Comparison of ENCODE assay signal across 12 mouse cellular contexts in the genomic region with DNA sequence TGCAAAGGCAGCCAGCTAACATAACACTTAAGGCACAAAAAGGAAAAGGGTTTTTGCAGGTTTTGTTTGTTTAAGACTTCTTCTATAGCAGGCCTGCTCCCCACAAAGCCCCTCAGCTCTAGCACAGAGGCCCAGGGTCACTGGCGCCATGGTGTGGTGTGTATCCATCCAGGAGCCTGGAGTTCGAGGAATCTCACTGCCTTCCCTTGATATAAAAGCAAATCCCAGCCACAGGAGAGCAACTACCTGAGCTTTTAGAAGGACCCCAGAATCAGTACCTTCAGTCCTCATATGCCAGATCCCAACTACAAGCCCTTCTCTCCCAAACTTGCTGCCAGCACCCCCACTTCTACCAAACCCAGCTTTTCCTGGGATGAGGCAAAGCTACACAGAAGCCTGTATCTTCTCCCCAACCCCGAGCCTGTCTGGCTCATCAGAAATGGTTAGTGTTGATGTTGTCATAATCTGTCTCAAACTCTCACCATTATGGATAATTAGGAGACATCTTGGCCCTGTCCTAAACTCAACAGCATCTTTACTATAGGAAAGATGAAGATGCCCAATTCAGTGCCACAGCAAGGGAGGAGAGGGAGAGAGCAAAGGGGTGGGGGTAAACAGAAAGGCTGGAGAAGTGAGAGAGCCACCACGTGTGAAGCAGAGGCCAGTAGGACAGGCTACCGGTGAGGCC. TPM values are rescaled to one million over a fixed set of nuclear protein-coding genes. Genes with fewer than 3 reads are reported as not detected.
A peak's percentile ranks its signal among the peaks of the same experiment; 100 is the strongest.
DNase-seq lines count a peak whose midpoint lies in the region; ATAC-seq and TF ChIP-seq lines count a peak whose summit lies in the region.
"Had no signal": no experiment of that assay in that cellular context is flagged by ENCODE, and none has a peak within 500 bp of the region (broad histone marks: within the 10 kb centered on the region; RNA-seq: fewer than 3 reads in every experiment).

No protein-coding gene starts in this region.

- 0 out of 2 replicates have a peak overlapping the region, but pooled peaks have one; percentile 30 for H3K27ac ChIP-seq in embryonic facial prominence, embryonic 12.5 days
- no peak overlapping the region for H3K27ac ChIP-seq in embryonic facial prominence, embryonic 10.5 days (replicated peaks)
- peak overlapping the region; percentile 92 for H3K27ac ChIP-seq in lung, embryonic 16.5 days (ENCODE audit: low read length)
- H3K27ac ChIP-seq in forebrain, embryonic 16.5 days (ENCODE audit: low read length), result peak overlapping the region; percentile 99
- peak overlapping the region; percentile 37 for H3K27ac ChIP-seq in small intestine, adult 2 months (ENCODE audit: insufficient read depth, low read depth, low read length)
- H3K27ac ChIP-seq: liver, embryonic 12.5 days had no signal

- peaks cover 64% of the 10 kb centered on the region for H3K4me1 ChIP-seq in embryonic facial prominence, embryonic 12.5 days
- peaks cover 48% of the 10 kb centered on the region for H3K4me1 ChIP-seq in embryonic facial prominence, embryonic 10.5 days
- H3K4me1 ChIP-seq in lung, embryonic 16.5 days (replicated peaks; ENCODE audit: control insufficient read depth, insufficient read depth, low read length), result peaks cover 61% of the 10 kb centered on the region
- H3K4me1 ChIP-seq in forebrain, embryonic 16.5 days (replicated peaks; ENCODE audit: control insufficient read depth, insufficient read depth, low read length), result peaks cover 53% of the 10 kb centered on the region
- H3K4me1 ChIP-seq in small intestine, adult 2 months (ENCODE audit: control insufficient read depth, insufficient read depth, insufficient read length, low read length), result peaks cover 20% of the 10 kb centered on the region

- H3K4me2 ChIP-seq in embryonic facial prominence, embryonic 12.5 days (replicated peaks), result no peak overlapping the region
- H3K4me2 ChIP-seq in lung, embryonic 16.5 days (ENCODE audit: low read depth, low read length), result peak overlapping the region; percentile 62
- peak overlapping the region; percentile 81 for H3K4me2 ChIP-seq in forebrain, embryonic 16.5 days (ENCODE audit: low read length)

- no peak for ATAC-seq in embryonic facial prominence, embryonic 12.5 days (ENCODE audit: insufficient number of reproducible peaks, insufficient read depth, low FRiP score, low TSS enrichment)
- peak; percentile 2; the same call in 1 of the 2 replicates for ATAC-seq in lung, embryonic 16.5 days (ENCODE audit: low read depth)
- no peak for ATAC-seq in forebrain, embryonic 16.5 days
- ATAC-seq: liver, embryonic 12.5 days had no signal

- peaks cover 84% of the 10 kb centered on the region for H3K27me3 ChIP-seq in embryonic facial prominence, embryonic 12.5 days
- peaks cover 100% of the 10 kb centered on the region for H3K27me3 ChIP-seq in embryonic facial prominence, embryonic 10.5 days (replicated peaks; ENCODE audit: low read depth, poor library complexity, severe bottlenecking)
- H3K27me3 ChIP-seq in lung, embryonic 16.5 days (ENCODE audit: control insufficient read depth, insufficient read depth, low read depth, low read length), result no peaks in the 10 kb centered on the region
- no peaks in the 10 kb centered on the region for H3K27me3 ChIP-seq in forebrain, embryonic 16.5 days (replicated peaks; ENCODE audit: control insufficient read depth, insufficient read depth, low read length)
- H3K27me3 ChIP-seq in small intestine, adult 2 months (ENCODE audit: control insufficient read depth, insufficient read depth, low read length), result no peaks in the 10 kb centered on the region

- H3K36me3 ChIP-seq in embryonic facial prominence, embryonic 12.5 days, result peaks cover 33% of the 10 kb centered on the region
- H3K36me3 ChIP-seq in embryonic facial prominence, embryonic 10.5 days (replicated peaks), result no peaks in the 10 kb centered on the region
- H3K36me3 ChIP-seq in lung, embryonic 16.5 days (ENCODE audit: control insufficient read depth, insufficient read depth, low read length), result peaks cover 11% of the 10 kb centered on the region
- no peaks in the 10 kb centered on the region for H3K36me3 ChIP-seq in forebrain, embryonic 16.5 days (ENCODE audit: control insufficient read depth, insufficient read depth)
- peaks cover 8% of the 10 kb centered on the region for H3K36me3 ChIP-seq in small intestine, adult 2 months (ENCODE audit: control insufficient read depth, insufficient read depth, low read length)
- H3K36me3 ChIP-seq: liver, embryonic 12.5 days had no signal

- WGBS in embryonic facial prominence, embryonic 12.5 days, result 22% methylated on average over 5 of the region's 5 CpGs
- 13% methylated on average over 5 of the region's 5 CpGs for whole genome bisulfite sequencing in embryonic facial prominence, embryonic 10.5 days
- WGBS in lung, embryonic 16.5 days, result 42% methylated on average over 5 of the region's 5 CpGs
- WGBS in forebrain, embryonic 16.5 days, result 27% methylated on average over 5 of the region's 5 CpGs
- 15% methylated on average over 5 of the region's 5 CpGs for WGBS in small intestine, adult 2 months

- no peaks in the 10 kb centered on the region for H3K9me3 ChIP-seq in embryonic facial prominence, embryonic 12.5 days
- H3K9me3 ChIP-seq in embryonic facial prominence, embryonic 10.5 days, result no peaks in the 10 kb centered on the region
- no peaks in the 10 kb centered on the region for H3K9me3 ChIP-seq in lung, embryonic 16.5 days (ENCODE audit: control insufficient read depth, low read length)
- H3K9me3 ChIP-seq in forebrain, embryonic 16.5 days (ENCODE audit: control insufficient read depth, low read length), result no peaks in the 10 kb centered on the region
- H3K9me3 ChIP-seq: liver, embryonic 12.5 days had no signal

- TF ChIP-seq CTCF in small intestine, adult 2 months (IDR thresholded peaks at IDR 0.05; ENCODE audit: extremely low read depth, insufficient read length, insufficient replicate concordance, low read depth, low read length), result no peak

- no peak overlapping the region for H3K9ac ChIP-seq in embryonic facial prominence, embryonic 12.5 days
- H3K9ac ChIP-seq in lung, embryonic 16.5 days (ENCODE audit: low read length), result peak overlapping the region; percentile 56
- H3K9ac ChIP-seq in forebrain, embryonic 16.5 days (replicated peaks; ENCODE audit: low read depth, low read length), result peak overlapping the region; percentile 81
- H3K9ac ChIP-seq: liver, embryonic 12.5 days had no signal

- no peak for TF ChIP-seq POLR2A in small intestine, adult 2 months (IDR thresholded peaks at IDR 0.05; ENCODE audit: low read depth, low read length)

- no peak overlapping the region for H3K4me3 ChIP-seq in embryonic facial prominence, embryonic 12.5 days
- H3K4me3 ChIP-seq in embryonic facial prominence, embryonic 10.5 days, result no peak overlapping the region
- peak overlapping the region; percentile 14 for H3K4me3 ChIP-seq in lung, embryonic 16.5 days (ENCODE audit: low read length)
- peak overlapping the region; percentile 49 for H3K4me3 ChIP-seq in forebrain, embryonic 16.5 days (replicated peaks; ENCODE audit: low read length)
- peak overlapping the region; percentile 44; the same call in 1 of the 2 replicates for H3K4me3 ChIP-seq in small intestine, adult 2 months (ENCODE audit: low read depth, low read length)
- H3K4me3 ChIP-seq: liver, embryonic 12.5 days had no signal

- no peak for DNase-seq in embryonic facial prominence, embryonic 10.5 days (ENCODE audit: low spot score)
- no peak for DNase-seq in lung, postnatal 4 days
- no peak for DNase-seq in adrenal gland, adult 8-10 months
- DNase-seq in thymus, adult 18-20 months, result no peak
- DNase-seq: gastrocnemius, postnatal 14 days; heart, postnatal 10 days had no signal

RNA-seq across cellular contexts. Expression of a gene that starts 29.0 kb away (rescaled TPM):
- 18.4 and 21.2 TPM in 2 replicates for polyA plus RNA-seq in embryonic facial prominence, embryonic 12.5 days (2016; fragmentation: Nextera tagmentation; extraction: Ambion mirVana)
- polyA plus RNA-seq in embryonic facial prominence, embryonic 10.5 days (2016; fragmentation: Nextera tagmentation; extraction: Ambion mirVana), result 0.29 and 0.77 TPM in 2 replicates
- 43.9 and 44.6 TPM in 2 replicates for polyA plus RNA-seq in lung, embryonic 16.5 days (2015; fragmentation: Nextera tagmentation; extraction: Ambion mirVana)
- 440 and 546 TPM in 2 replicates for polyA plus RNA-seq in forebrain, embryonic 16.5 days (2015; fragmentation: Nextera tagmentation; extraction: Ambion mirVana)
- polyA plus RNA-seq in small intestine, adult 2 months (2012; rRNA removed), result 22.3 and 26.1 TPM in 2 replicates
- 100 to 1,000 TPM in 3 of 4 experiments, 10 to 100 TPM in 1; 99.6 to 150 (median 117) TPM for total RNA-seq in adrenal gland, adult 8-10 months (2022)

RNA-seq across cellular contexts. Expression of a gene that starts 48.3 kb away (rescaled TPM):
- polyA plus RNA-seq in embryonic facial prominence, embryonic 12.5 days (2016; fragmentation: Nextera tagmentation; extraction: Ambion mirVana), result 7.1 and 7.4 TPM in 2 replicates
- polyA plus RNA-seq in embryonic facial prominence, embryonic 10.5 days (2016; fragmentation: Nextera tagmentation; extraction: Ambion mirVana), result 1.6 and 3.6 TPM in 2 replicates
- 3.1 and 3.7 TPM in 2 replicates for polyA plus RNA-seq in lung, embryonic 16.5 days (2015; fragmentation: Nextera tagmentation; extraction: Ambion mirVana)
- 2.0 and 2.2 TPM in 2 replicates for polyA plus RNA-seq in forebrain, embryonic 16.5 days (2015; fragmentation: Nextera tagmentation; extraction: Ambion mirVana)
- polyA plus RNA-seq in small intestine, adult 2 months (2012; rRNA removed), result 0.30 TPM in 2 replicates
- under 1 TPM in 2 of 4 experiments, not detected in 2; 0.52 to 0.73 TPM for total RNA-seq in adrenal gland, adult 8-10 months (2022)
- total RNA-seq: layer of hippocampus, adult 18-20 months had no signal

RNA-seq across cellular contexts. Expression of a gene that starts 51.5 kb away (rescaled TPM):
- polyA plus RNA-seq in embryonic facial prominence, embryonic 12.5 days (2016; fragmentation: Nextera tagmentation; extraction: Ambion mirVana), result 5.3 and 5.5 TPM in 2 replicates
- 2.8 and 3.0 TPM in 2 replicates for polyA plus RNA-seq in embryonic facial prominence, embryonic 10.5 days (2016; fragmentation: Nextera tagmentation; extraction: Ambion mirVana)
- polyA plus RNA-seq in lung, embryonic 16.5 days (2015; fragmentation: Nextera tagmentation; extraction: Ambion mirVana), result 6.3 and 6.5 TPM in 2 replicates
- 8.2 and 8.7 TPM in 2 replicates for polyA plus RNA-seq in forebrain, embryonic 16.5 days (2015; fragmentation: Nextera tagmentation; extraction: Ambion mirVana)
- 0.98 and 2.1 TPM in 2 replicates for polyA plus RNA-seq in small intestine, adult 2 months (2012; rRNA removed)
- 10 to 100 TPM; 11.2 to 14.9 (median 12.5) TPM for total RNA-seq in adrenal gland, adult 8-10 months (2022)

Comparison
In these comparisons a context has a peak if more than half of its experiments do, and no peak if none do; other contexts are left out.
1. RNA of a gene that starts 29.0 kb away (polyA plus RNA-seq): 440 to 546 TPM in forebrain, embryonic 16.5 days, 43.9 to 44.6 TPM in lung, embryonic 16.5 days, 22.3 to 26.1 TPM in small intestine, adult 2 months and 18.4 to 21.2 TPM in embryonic facial prominence, embryonic 12.5 days; 0.29 to 0.77 TPM in embryonic facial prominence, embryonic 10.5 days; every median in the first group is over 10 times any median in the second.
2. H3K4me3 ChIP-seq: peak in lung, embryonic 16.5 days (single experiment), forebrain, embryonic 16.5 days (single experiment) and small intestine, adult 2 months (single experiment); none in embryonic facial prominence, embryonic 12.5 days (single experiment) and embryonic facial prominence, embryonic 10.5 days (single experiment).